Mouse (Mus musculus) heart, embryonic 11.5 days (tissue): ENCODE data around the gene Gngt2. TPM values are rescaled to one million over a fixed set of nuclear protein-coding genes. Genes with fewer than 3 reads are reported as not detected.

Source experiments
- ATAC-seq: fragments of 200-750 bp; cut with Nextera tagmentation; replicated peaks from 2 replicates; pipeline ENCODE4 v1.8.0; 2017; ENCODE audit warnings: moderate library complexity; ENCODE audit not compliant: insufficient number of reproducible peaks, low FRiP score, low TSS enrichment
- H3K27ac ChIP-seq: fragments of 300-500 bp; sonication (generic); 2 replicates; pipeline ENCODE4 v1.5.1; 2014; ENCODE audit warnings: mild to moderate bottlenecking, low read depth, low read length
- H3K27me3 ChIP-seq: fragments of 300-500 bp; sonication (generic); 2 replicates; pipeline ENCODE4 v1.6.1; 2014; ENCODE audit warnings: mild to moderate bottlenecking, low read length, mixed read lengths; ENCODE audit not compliant: control insufficient read depth, insufficient read depth
- H3K36me3 ChIP-seq: fragments of 300-500 bp; sonication (generic); 2 replicates; pipeline ENCODE4 v1.6.1; 2014; ENCODE audit warnings: mild to moderate bottlenecking, low read length, moderate library complexity, mixed read lengths; ENCODE audit not compliant: control insufficient read depth, insufficient read depth
- H3K4me1 ChIP-seq: fragments of 300-500 bp; sonication (generic); 2 replicates; pipeline ENCODE4 v1.6.1; 2014; ENCODE audit warnings: low read length; ENCODE audit not compliant: control insufficient read depth, insufficient read depth
- H3K4me2 ChIP-seq: fragments of 300-500 bp; sonication (generic); 2 replicates; pipeline ENCODE4 v1.6.1; 2014; ENCODE audit warnings: mild to moderate bottlenecking, moderate library complexity
- H3K4me3 ChIP-seq: fragments of 300-500 bp; sonication (generic); 2 replicates; pipeline ENCODE4 v1.5.1; 2014; ENCODE audit warnings: low read depth, low read length
- H3K9ac ChIP-seq: fragments of 300-500 bp; sonication (generic); 2 replicates; pipeline ENCODE4 v1.6.1; 2014; ENCODE audit warnings: mild to moderate bottlenecking, low read depth, low read length, moderate library complexity
- H3K9me3 ChIP-seq: fragments of 300-500 bp; sonication (generic); replicated peaks from 2 replicates; pipeline ENCODE4 v1.6.1; 2016; ENCODE audit warnings: low read length; ENCODE audit not compliant: control insufficient read depth
- WGBS: fragments of 180-500 bp; shearing (Covaris S2); extraction: QIAGEN DNeasy Blood & Tissue Kit; methylation state at CpG from one replicate; pipeline ENCODE4 v1.1.7; 2014; ENCODE audit not compliant: insufficient replicate concordance; 5-methylcytosine and 5-hydroxymethylcytosine counted together
- polyA plus RNA-seq: library from polyadenylated mRNA; unstranded; fragments of >200 nt; fragmentation: Nextera tagmentation; extraction: Ambion mirVana; gene quantifications from 2 replicates; pipeline ENCODE4 v1.2.1, GENCODE M21; 2014

Gene Gngt2
- 43.1 and 44.6 TPM in 2 replicates for polyA plus RNA-seq

DNA sequence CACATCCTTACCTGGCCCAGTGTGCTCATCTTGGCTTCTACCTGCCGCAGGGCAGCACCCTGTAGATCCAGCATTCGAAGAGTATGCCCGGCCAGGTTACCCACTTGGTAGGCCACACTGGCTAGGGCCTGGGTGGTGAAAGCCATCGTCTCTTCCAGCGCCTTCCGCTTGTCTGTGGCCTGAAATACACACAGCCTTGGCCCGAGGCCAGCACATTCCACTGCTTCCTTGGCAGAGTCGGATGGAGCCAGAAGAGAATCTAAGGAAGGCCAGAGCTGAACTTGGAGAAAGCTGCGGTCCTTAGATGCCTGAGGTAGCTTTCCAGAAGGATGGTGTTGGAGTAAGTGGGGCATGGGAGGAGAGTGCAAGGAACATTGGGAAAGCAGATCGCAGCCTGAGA lies at the start of gene Gngt2:
TSS of gene Gngt2 (plus strand) at position 158 of the 400 bp plus-strand sequence.
- Histone ChIP-seq H3K9ac (no peak within 1 kb of the TSS), H3K9me3 (no peaks in the 10 kb centered on the region), H3K27ac (peak within 1 kb of the TSS; percentile 65), H3K4me1 (peaks cover 52% of the 10 kb centered on the region), H3K4me3 (peak within 1 kb of the TSS; percentile 6), H3K36me3 (no peaks in the 10 kb centered on the region), H3K27me3 (peaks cover 27% of the 10 kb centered on the region), H3K4me2 (peak within 1 kb of the TSS; percentile 57)
- ATAC-seq, result no peak
- 35% methylated on average over 10 of the region's 10 CpGs for WGBS

DNA sequence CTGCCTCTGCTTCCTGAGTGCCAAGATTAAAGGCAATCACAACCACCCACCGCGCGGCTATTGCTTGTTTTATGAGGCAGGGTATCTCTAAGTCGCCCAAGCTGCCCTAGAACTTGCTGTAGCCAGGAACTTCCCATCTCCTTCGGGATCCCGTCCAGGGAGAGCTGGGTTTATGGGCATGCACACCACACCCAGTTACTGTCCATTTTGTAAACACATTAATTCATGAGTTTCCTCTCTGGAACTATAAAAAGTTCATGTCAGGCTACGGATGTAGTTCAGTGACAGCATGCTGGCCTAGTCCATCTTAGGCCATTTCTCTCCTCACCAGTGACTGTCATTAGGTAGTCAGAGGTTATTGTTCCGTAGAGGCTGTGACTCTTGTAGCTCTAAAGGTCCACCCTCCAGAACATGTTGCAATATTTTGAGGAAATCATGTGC lies 47.5 kb upstream of the Gngt2 start:
- no peaks in the 10 kb centered on the region for H3K36me3 ChIP-seq
- no peak overlapping the region for H3K9ac ChIP-seq
- no peak overlapping the region for H3K4me3 ChIP-seq
- 81% methylated on average over 8 of the region's 8 CpGs for WGBS
- H3K9me3 ChIP-seq, result no peaks in the 10 kb centered on the region
- peaks cover 8% of the 10 kb centered on the region for H3K4me1 ChIP-seq
- H3K27me3 ChIP-seq, result no peaks in the 10 kb centered on the region
- ATAC-seq, result no peak
- H3K4me2 ChIP-seq, result no peak overlapping the region
- no peak overlapping the region for H3K27ac ChIP-seq

GRCm38 (mm10) chr11:95791787-95792186 lies 45.2 kb upstream of the Gngt2 start:
- H3K4me2 ChIP-seq, result no peak overlapping the region
- no peaks in the 10 kb centered on the region for H3K9me3 ChIP-seq
- ATAC-seq, result no peak
- H3K36me3 ChIP-seq, result no peaks in the 10 kb centered on the region
- no peak overlapping the region for H3K27ac ChIP-seq
- no peak overlapping the region for H3K9ac ChIP-seq
- peaks cover 2% of the 10 kb centered on the region; the same call in 1 of the 2 replicates for H3K27me3 ChIP-seq
- 74% methylated on average over 13 of the region's 13 CpGs for WGBS
- H3K4me3 ChIP-seq, result no peak overlapping the region
- H3K4me1 ChIP-seq, result peaks cover 17% of the 10 kb centered on the region

- 61% methylated on average over 8 of the region's 8 CpGs for WGBS
Measured at GRCm38 (mm10) chr11:95792950-95793509, 44.0 kb upstream of the Gngt2 start.

DNA sequence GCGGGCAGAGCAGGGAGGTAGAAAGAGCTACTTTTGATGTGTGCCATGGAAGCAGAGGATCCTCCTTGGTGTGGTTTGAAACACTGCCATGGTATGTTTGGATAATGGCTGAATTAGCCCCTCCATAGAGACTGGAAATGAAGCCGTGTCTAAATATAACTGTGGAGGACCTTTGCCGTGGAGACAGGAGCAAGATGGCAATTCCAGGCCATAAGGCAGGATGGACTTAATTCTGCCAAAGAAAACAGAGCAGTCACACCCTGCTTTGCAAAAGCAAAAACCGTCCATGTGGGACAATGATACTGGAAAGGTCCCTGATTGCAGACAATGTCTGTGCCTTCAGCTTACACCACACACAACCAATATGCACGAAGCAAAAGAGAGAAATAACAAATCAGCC lies 42.8 kb upstream of the Gngt2 start:
- Histone ChIP-seq H3K9me3 (no peaks in the 10 kb centered on the region), H3K9ac (no peak overlapping the region), H3K27ac (no peak overlapping the region), H3K27me3 (peaks cover 10% of the 10 kb centered on the region), H3K4me3 (no peak overlapping the region), H3K36me3 (no peaks in the 10 kb centered on the region), H3K4me1 (peaks cover 18% of the 10 kb centered on the region), H3K4me2 (no peak overlapping the region)
- ATAC-seq, result no peak
- 52% methylated on average over 5 of the region's 5 CpGs for WGBS

More at GRCm38 (mm10) chr11:95792950-95793509, 44.0 kb upstream of the Gngt2 start:
- ATAC-seq, result 0 out of 2 replicates have a peak, but pooled peaks have one; percentile 32
- Histone ChIP-seq H3K9me3 (no peaks in the 10 kb centered on the region), H3K9ac (no peak overlapping the region), H3K4me1 (peaks cover 18% of the 10 kb centered on the region), H3K36me3 (no peaks in the 10 kb centered on the region), H3K27me3 (peaks cover 10% of the 10 kb centered on the region), H3K4me2 (no peak overlapping the region), H3K27ac (no peak overlapping the region), H3K4me3 (no peak overlapping the region)

- no peaks in the 10 kb centered on the region for H3K36me3 ChIP-seq
- no peak overlapping the region for H3K9ac ChIP-seq
- H3K4me3 ChIP-seq, result no peak overlapping the region
- H3K27ac ChIP-seq, result no peak overlapping the region
- ATAC-seq, result no peak
- H3K9me3 ChIP-seq, result no peaks in the 10 kb centered on the region
- no peak overlapping the region for H3K4me2 ChIP-seq
- H3K4me1 ChIP-seq, result peaks cover 18% of the 10 kb centered on the region
- H3K27me3 ChIP-seq, result peaks cover 10% of the 10 kb centered on the region
- WGBS, result 36% methylated on average over 5 of the region's 5 CpGs
Measured at GRCm38 (mm10) chr11:95795582-95795981, 41.4 kb upstream of the Gngt2 start.

GRCm38 (mm10) chr11:95805010-95805409 lies 32.0 kb upstream of the Gngt2 start:
- H3K4me2 ChIP-seq, result no peak overlapping the region
- no peaks in the 10 kb centered on the region for H3K36me3 ChIP-seq
- H3K4me3 ChIP-seq, result no peak overlapping the region
- H3K4me1 ChIP-seq, result peaks cover 4% of the 10 kb centered on the region; the same call in 1 of the 2 replicates
- H3K27ac ChIP-seq, result peak overlapping the region; percentile 25; the same call in 1 of the 2 replicates
- no peaks in the 10 kb centered on the region for H3K27me3 ChIP-seq
- 62% methylated on average over 5 of the region's 5 CpGs for WGBS
- H3K9me3 ChIP-seq, result no peaks in the 10 kb centered on the region
- H3K9ac ChIP-seq, result no peak overlapping the region
- ATAC-seq, result no peak

DNA sequence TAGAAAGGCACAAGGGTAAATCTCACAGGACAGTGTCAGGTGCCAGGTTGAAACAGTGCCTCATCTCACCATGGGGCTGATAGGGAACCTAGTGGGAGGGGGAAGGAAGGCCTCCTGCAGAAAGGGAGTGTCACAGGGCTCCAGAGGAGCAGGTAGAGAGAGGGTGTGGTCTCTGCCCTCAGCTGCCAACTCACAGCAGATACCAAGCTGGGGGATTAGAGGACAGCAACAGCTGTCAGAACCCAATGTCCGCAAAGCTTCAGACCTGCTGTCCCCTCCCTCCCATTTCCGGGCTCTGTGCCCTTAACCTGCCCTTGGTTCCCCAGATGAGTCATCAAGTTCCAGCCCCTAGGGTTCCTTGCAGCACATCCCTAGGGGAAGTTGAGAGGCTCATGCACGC lies 31.5 kb upstream of the Gngt2 start:
- Histone ChIP-seq H3K4me2 (no peak overlapping the region), H3K4me1 (peaks cover 4% of the 10 kb centered on the region; the same call in 1 of the 2 replicates), H3K27ac (peak overlapping the region; percentile 25; the same call in 1 of the 2 replicates), H3K9ac (no peak overlapping the region), H3K9me3 (no peaks in the 10 kb centered on the region), H3K4me3 (no peak overlapping the region), H3K27me3 (no peaks in the 10 kb centered on the region), H3K36me3 (no peaks in the 10 kb centered on the region)
- WGBS, result 20% methylated on average over 3 of the region's 3 CpGs
- ATAC-seq, result peak; percentile 62

GRCm38 (mm10) chr11:95807884-95808283 lies 29.1 kb upstream of the Gngt2 start:
- no peak overlapping the region for H3K4me3 ChIP-seq

More at GRCm38 (mm10) chr11:95807884-95808283, 29.1 kb upstream of the Gngt2 start:
- peak overlapping the region; percentile 77 for H3K27ac ChIP-seq
- H3K4me2 ChIP-seq, result no peak overlapping the region
- ATAC-seq, result no peak
- no peak overlapping the region for H3K9ac ChIP-seq
- H3K9me3 ChIP-seq, result no peaks in the 10 kb centered on the region
- WGBS, result 90% methylated on average over 5 of the region's 5 CpGs
- no peaks in the 10 kb centered on the region for H3K36me3 ChIP-seq
- peaks cover 4% of the 10 kb centered on the region; the same call in 1 of the 2 replicates for H3K4me1 ChIP-seq
- no peaks in the 10 kb centered on the region for H3K27me3 ChIP-seq
